Mouse (Mus musculus) CH12.LX (cell line): ENCODE data around the gene Eml2. TPM values are rescaled to one million over a fixed set of nuclear protein-coding genes. Genes with fewer than 3 reads are reported as not detected.

Experiments used
- DNase-seq: peaks from one replicate; pipeline ENCODE4 v3.0.0-alpha.2; 2013; ENCODE audit errors: extremely low read depth
- H3K27ac ChIP-seq: 2 replicates; pipeline ENCODE4 v1.5.1; 2012; ENCODE audit warnings: low read depth, mild to moderate bottlenecking, control low read depth, moderate library complexity; ENCODE audit not compliant: insufficient read depth
- H3K27me3 ChIP-seq: replicated peaks from 2 replicates; pipeline ENCODE3; 2012; ENCODE audit warnings: inconsistent platforms
- H3K36me3 ChIP-seq, 2 experiments: replicated peaks in 1 of 2; 2 replicates each; pipeline versions ENCODE3 to v1.6.1; 2012; ENCODE audit warnings: inconsistent platforms in 1 of 2, low read length in 1 of 2, mild to moderate bottlenecking in 1 of 2, mixed read lengths in 1 of 2, moderate library complexity in 1 of 2; ENCODE audit not compliant: control insufficient read depth in 1 of 2, insufficient read depth in 1 of 2
- H3K4me1 ChIP-seq, 2 experiments: 2 replicates each; pipeline ENCODE4 v1.6.1; 2012; ENCODE audit warnings: inconsistent platforms in 1 of 2, moderate library complexity in 1 of 2; ENCODE audit not compliant: insufficient read depth in 2 of 2, control insufficient read depth in 1 of 2
- H3K4me2 ChIP-seq: 2 replicates; pipeline ENCODE4 v1.6.1; 2012; ENCODE audit warnings: low read depth, mild to moderate bottlenecking, control low read depth; ENCODE audit not compliant: poor library complexity, insufficient read depth, severe bottlenecking
- H3K4me3 ChIP-seq, 3 experiments: fragments of 150-350 bp in 1 of 3; sonication (generic) in 1 of 3; replicated peaks in 1 of 3; 2 replicates each; pipeline versions ENCODE3 to v1.5.1; 2011 to 2012; ENCODE audit warnings: low read depth in 2 of 3, low read length in 2 of 3, mild to moderate bottlenecking in 2 of 3, moderate library complexity in 2 of 3, control low read depth in 1 of 3, improper control_type of control experiment in 1 of 3, inconsistent platforms in 1 of 3, mixed read lengths in 1 of 3; ENCODE audit not compliant: poor library complexity in 1 of 3
- H3K79me2 ChIP-seq: replicated peaks from 2 replicates; pipeline ENCODE4 v1.6.1; 2012; ENCODE audit warnings: mild to moderate bottlenecking, moderate library complexity; ENCODE audit not compliant: control insufficient read depth, poor library complexity, insufficient read depth, severe bottlenecking; ENCODE audit errors: extremely low read depth
- H3K9ac ChIP-seq: 2 replicates; pipeline ENCODE4 v1.6.1; 2012; ENCODE audit warnings: low read depth, mild to moderate bottlenecking, control low read depth, moderate library complexity; ENCODE audit not compliant: insufficient read depth
- H3K9me3 ChIP-seq: replicated peaks from 2 replicates; pipeline ENCODE3; 2012; ENCODE audit warnings: low read length, inconsistent platforms, mixed read lengths
- CHD2 ChIP-seq: IDR thresholded peaks from 2 replicates; pipeline ENCODE4 v1.6.1; 2011; ENCODE audit warnings: low read length, improper control_type of control experiment
- CTCF ChIP-seq, 2 experiments: IDR thresholded peaks in 1 of 2; conservative IDR thresholded peaks in 1 of 2; 2 replicates each; pipeline ENCODE4 v1.5.1; 2011 to 2012; ENCODE audit warnings: low read depth in 2 of 2, low read length in 2 of 2, improper control_type of control experiment in 1 of 2, inconsistent platforms in 1 of 2, mild to moderate bottlenecking in 1 of 2, moderate library complexity in 1 of 2
- ELF1 ChIP-seq: IDR thresholded peaks from 2 replicates; pipeline ENCODE4 v1.6.1; 2014; ENCODE audit warnings: low read depth, mild to moderate bottlenecking, inconsistent platforms, low read length, improper control_type of control experiment
- EP300 ChIP-seq: IDR thresholded peaks from 2 replicates; pipeline ENCODE4 v1.6.1; 2011; ENCODE audit warnings: low read length, improper control_type of control experiment
- ETS1 ChIP-seq: conservative IDR thresholded peaks from 2 replicates; pipeline ENCODE4 v1.6.1; 2012; ENCODE audit warnings: low read depth, mild to moderate bottlenecking, inconsistent platforms, low read length, improper control_type of control experiment, moderate library complexity
- GABPA ChIP-seq: IDR thresholded peaks from 2 replicates; pipeline ENCODE4 v1.6.1; 2012; ENCODE audit warnings: low read depth, low read length, improper control_type of control experiment, inconsistent platforms; ENCODE audit not compliant: insufficient replicate concordance
- MAFK ChIP-seq: IDR thresholded peaks from 2 replicates; pipeline ENCODE4 v1.6.1; 2011; ENCODE audit warnings: low read length, improper control_type of control experiment; ENCODE audit not compliant: insufficient replicate concordance
- MAX ChIP-seq: IDR thresholded peaks from 2 replicates; pipeline ENCODE4 v1.6.1; 2011; ENCODE audit warnings: low read length, improper control_type of control experiment
- MEF2A ChIP-seq: IDR thresholded peaks from 2 replicates; pipeline ENCODE4 v1.6.1; 2014; ENCODE audit warnings: low read depth, mild to moderate bottlenecking, inconsistent platforms, low read length, improper control_type of control experiment, borderline replicate concordance
- MYC ChIP-seq: IDR thresholded peaks from 2 replicates; pipeline ENCODE4 v1.6.1; 2011; ENCODE audit warnings: low read depth, mild to moderate bottlenecking, improper control_type of control experiment, low read length
- PAX5 ChIP-seq: IDR thresholded peaks from 2 replicates; pipeline ENCODE4 v1.6.1; 2012; ENCODE audit warnings: low read length, inconsistent platforms, mixed read lengths
- POLR2A ChIP-seq: IDR thresholded peaks from 2 replicates; pipeline ENCODE4 v1.6.1; 2011; ENCODE audit warnings: low read depth, mild to moderate bottlenecking, improper control_type of control experiment, low read length
- RAD21 ChIP-seq: IDR thresholded peaks from 2 replicates; pipeline ENCODE4 v1.6.1; 2011; ENCODE audit warnings: low read depth, mild to moderate bottlenecking, low read length, improper control_type of control experiment, moderate library complexity
- RCOR1 ChIP-seq: conservative IDR thresholded peaks from 2 replicates; pipeline ENCODE4 v1.6.1; 2012; ENCODE audit warnings: low read depth, mild to moderate bottlenecking, inconsistent platforms, low read length, improper control_type of control experiment
- SIN3A ChIP-seq: IDR thresholded peaks from 2 replicates; pipeline ENCODE4 v1.6.1; 2012; ENCODE audit warnings: low read length, improper control_type of control experiment, inconsistent platforms
- SMC3 ChIP-seq: IDR thresholded peaks from 2 replicates; pipeline ENCODE4 v1.6.1; 2011; ENCODE audit warnings: low read depth, low read length, improper control_type of control experiment
- TCF12 ChIP-seq: IDR thresholded peaks from 2 replicates; pipeline ENCODE4 v1.6.1; 2014; ENCODE audit warnings: low read depth, mild to moderate bottlenecking, inconsistent platforms, low read length, improper control_type of control experiment
- ZKSCAN1 ChIP-seq: IDR thresholded peaks from 2 replicates; pipeline ENCODE4 v1.6.1; 2012; ENCODE audit warnings: low read depth, inconsistent platforms, low read length, improper control_type of control experiment, borderline replicate concordance
- dilution Hi-C: fragments of 300-500 bp; cut with MboI; formaldehyde crosslinking; loops from 2 replicates; pipeline ENCODE4 v1.14.3; 2020; ENCODE audit warnings: low sequenced_read_pairs; ENCODE audit not compliant: extremely low pct_unique_long_range_greater_than_20kb, extremely low pct_ligation_motif_present
- in situ Hi-C: fragments of 300-500 bp; cut with MboI; formaldehyde crosslinking; loops from 3 replicates; pipeline ENCODE4 v1.14.3; 2019; ENCODE audit warnings: low sequenced_read_pairs, low pct_ligation_motif_present, low pct_unique_long_range_greater_than_20kb, mixed read lengths
- polyA plus RNA-seq: library from polyadenylated mRNA; unstranded; fragments of >175 nt; gene quantifications from 2 replicates; pipeline ENCODE4 v1.2.1, GENCODE M21; 2012; ENCODE audit warnings: low read depth; ENCODE audit not compliant: insufficient read length
- total RNA-seq, 2 experiments: library from RNA; depleted of rRNA; stranded (reverse); fragments of 300-350 nt in 1 of 2; fragments of >200 nt in 1 of 2; gene quantifications; 2 replicates each; pipeline ENCODE4 v1.2.3; 2012 to 2014

Gene Eml2
- total and polyA plus RNA-seq, 3 experiments = 12.3 to 52.4 (median 29.1) TPM

- no peak overlapping the region for H3K9ac ChIP-seq
- no peaks in the 10 kb centered on the region for H3K79me2 ChIP-seq
- H3K4me2 ChIP-seq = no peak overlapping the region
- H3K4me3 ChIP-seq = no peak overlapping the region
- H3K36me3 ChIP-seq = peaks cover 35 to 62% of the 10 kb centered on the region in 2 experiments
- dilution Hi-C loops = no loop called here
- H3K9me3 ChIP-seq = no peaks in the 10 kb centered on the region
- no peak for TF ChIP-seq ELF1
- no peak for TF ChIP-seq CTCF (conservative IDR thresholded peaks at IDR 0.05 in 1 of 2, IDR thresholded peaks at IDR 0.05 in 1 of 2; ENCODE audit: low read depth in 2 of 2, low read length in 2 of 2)
- no peak for TF ChIP-seq MAFK
- no peak for TF ChIP-seq EP300
- H3K27ac ChIP-seq = no peak overlapping the region
- H3K4me1 ChIP-seq = peaks cover 12 to 36% of the 10 kb centered on the region in 2 experiments
- H3K27me3 ChIP-seq = no peaks in the 10 kb centered on the region
- no peak for DNase-seq
- in situ Hi-C loops = loop anchor here (5.0 kb wide), 1 partner anchor 98 kb away; the partner anchor contains the start of genes Ppm1n and Rtn2
Observed at GRCm38 (mm10) chr7:19184250-19184649, 8.0 kb downstream of the Eml2 start.

- in situ Hi-C loops = loop anchor here (5.0 kb wide), 1 partner anchor 98 kb away; the partner anchor contains the start of genes Ppm1n and Rtn2
- no peak overlapping the region for H3K9ac ChIP-seq
- no peak for DNase-seq
- H3K4me2 ChIP-seq = no peak overlapping the region
- H3K27me3 ChIP-seq = no peaks in the 10 kb centered on the region
- dilution Hi-C loops = no loop called here
- no peak overlapping the region for H3K27ac ChIP-seq
- H3K9me3 ChIP-seq = no peaks in the 10 kb centered on the region
- no peak for TF ChIP-seq ZKSCAN1
- H3K36me3 ChIP-seq = peaks cover 35 to 64% of the 10 kb centered on the region in 2 experiments
- peaks cover 12 to 31% of the 10 kb centered on the region in 2 experiments for H3K4me1 ChIP-seq
- H3K79me2 ChIP-seq = no peaks in the 10 kb centered on the region
- H3K4me3 ChIP-seq = no peak overlapping the region
Observed at GRCm38 (mm10) chr7:19184758-19185157, 8.5 kb downstream of the Eml2 start.

- Histone ChIP-seq H3K9me3 (peaks cover 15% of the 10 kb centered on the region), H3K9ac (no peak overlapping the region), H3K4me1 (no peaks in the 10 kb centered on the region), H3K36me3 (peaks cover 70 to 92% of the 10 kb centered on the region in 2 experiments), H3K27me3 (no peaks in the 10 kb centered on the region), H3K79me2 (no peaks in the 10 kb centered on the region), H3K4me2 (no peak overlapping the region), H3K27ac (no peak overlapping the region), H3K4me3 (no peak overlapping the region)
- dilution Hi-C loops = no loop called here
- TF ChIP-seq POLR2A (no peak), CTCF (conservative IDR thresholded peaks at IDR 0.05 in 1 of 2, IDR thresholded peaks at IDR 0.05 in 1 of 2; ENCODE audit: low read depth in 2 of 2, low read length in 2 of 2) (peak; percentile 30 to 43; a peak in 3 of 4 replicates)
- no peak for DNase-seq
- in situ Hi-C loops = loop anchor here (5.0 kb wide), 1 partner anchor 38 kb away; no protein-coding TSS in a partner anchor
Observed at GRCm38 (mm10) chr7:19194676-19195075, 18.5 kb downstream of the Eml2 start.

GRCm38 (mm10) chr7:19196676-19197075, 20.5 kb downstream of the Eml2 start:
- Histone ChIP-seq H3K27ac (no peak overlapping the region), H3K27me3 (no peaks in the 10 kb centered on the region), H3K4me3 (no peak overlapping the region), H3K9ac (no peak overlapping the region), H3K4me1 (peaks cover 5% of the 10 kb centered on the region in 2 experiments), H3K4me2 (no peak overlapping the region), H3K79me2 (no peaks in the 10 kb centered on the region), H3K9me3 (peaks cover 13% of the 10 kb centered on the region), H3K36me3 (peaks cover 70 to 90% of the 10 kb centered on the region in 2 experiments)
- DNase-seq = peak; percentile 53
- in situ Hi-C loops = no loop called here
- dilution Hi-C loops = no loop called here
- TF ChIP-seq CHD2 = no peak
- TF ChIP-seq MEF2A = no peak
- TF ChIP-seq RAD21 = 0 out of 2 replicates have a peak, but pooled peaks have one; percentile 3
- TF ChIP-seq MAX = no peak
- TF ChIP-seq SIN3A = no peak
- TF ChIP-seq SMC3 = peak; percentile 61
- TF ChIP-seq MYC = no peak
- no peak for TF ChIP-seq ETS1
- peak; percentile 51 to 68; a peak in 3 of 4 replicates for TF ChIP-seq CTCF (conservative IDR thresholded peaks at IDR 0.05 in 1 of 2, IDR thresholded peaks at IDR 0.05 in 1 of 2; ENCODE audit: low read depth in 2 of 2, low read length in 2 of 2)
- TF ChIP-seq PAX5 = no peak
- no peak for TF ChIP-seq TCF12
- TF ChIP-seq GABPA = no peak
- TF ChIP-seq MAFK = no peak
- TF ChIP-seq ZKSCAN1 = no peak
- TF ChIP-seq RCOR1 = no peak
